Mouse (Mus musculus) thymus, adult 2 months (tissue): ENCODE measurements around the gene Gm20388. TPM values are rescaled to one million over a fixed set of nuclear protein-coding genes. Genes with fewer than 3 reads are reported as not detected.
A peak's percentile ranks its signal among the peaks of the same experiment; 100 is the strongest.

ENCODE experiments used
- DNase-seq: peaks from one replicate; pipeline ENCODE4 v3.0.0; 2021
- H3K27ac ChIP-seq: fragments of 200-500 bp; 2 replicates; pipeline ENCODE4 v1.5.1; 2012; ENCODE audit warnings: low read length, control low read depth; ENCODE audit not compliant: control insufficient read depth, insufficient read depth
- H3K27me3 ChIP-seq: fragments of 200-500 bp; 2 replicates; pipeline ENCODE4 v1.6.1; 2012; ENCODE audit warnings: mild to moderate bottlenecking, low read length, moderate library complexity, mixed read lengths; ENCODE audit not compliant: control insufficient read depth, insufficient read depth
- H3K36me3 ChIP-seq: fragments of 200-500 bp; 2 replicates; pipeline ENCODE4 v1.6.1; 2012; ENCODE audit warnings: mild to moderate bottlenecking, low read length, moderate library complexity; ENCODE audit not compliant: control insufficient read depth, insufficient read depth
- H3K4me1 ChIP-seq: fragments of 200-500 bp; replicated peaks from 2 replicates; pipeline ENCODE4 v1.6.1; 2012; ENCODE audit warnings: low read length; ENCODE audit not compliant: control insufficient read depth, insufficient read depth
- H3K4me3 ChIP-seq: fragments of 200-500 bp; 2 replicates; pipeline ENCODE4 v1.5.1; 2012; ENCODE audit warnings: mild to moderate bottlenecking, low read length, control low read depth, moderate library complexity; ENCODE audit not compliant: control insufficient read depth, insufficient read depth
- CTCF ChIP-seq: fragments of 200-500 bp; IDR thresholded peaks from 2 replicates; pipeline ENCODE4 v1.5.1; 2012; ENCODE audit warnings: mild to moderate bottlenecking, control low read depth, low read length, moderate library complexity, borderline replicate concordance; ENCODE audit not compliant: control insufficient read depth, poor library complexity, insufficient read depth; ENCODE audit errors: extremely low read depth
- POLR2A ChIP-seq: fragments of 200-500 bp; IDR thresholded peaks from 2 replicates; pipeline ENCODE4 v1.6.1; 2012; ENCODE audit warnings: mild to moderate bottlenecking, low read length, control low read depth, moderate library complexity; ENCODE audit not compliant: control insufficient read depth, poor library complexity, insufficient read depth; ENCODE audit errors: extremely low read depth
- WGBS: fragments of 180-500 bp; shearing (Covaris S2); methylation state at CpG from one replicate; pipeline ENCODE4 v1.1.7; 2018; 5-methylcytosine and 5-hydroxymethylcytosine counted together
- polyA plus RNA-seq: library from polyadenylated mRNA; depleted of rRNA; stranded (reverse); fragments of >200 nt; gene quantifications from 2 replicates; pipeline ENCODE4 v1.2.3, GENCODE M21; 2012

Gene Gm20388
- polyA plus RNA-seq, 1 experiment = 103 TPM

- Histone ChIP-seq H3K4me3 (no peak overlapping the region), H3K27ac (no peak overlapping the region), H3K36me3 (peaks cover 27% of the 10 kb centered on the region), H3K4me1 (no peaks in the 10 kb centered on the region), H3K27me3 (no peaks in the 10 kb centered on the region; the same call in 1 of the 2 replicates)
- no peak for TF ChIP-seq CTCF
- TF ChIP-seq POLR2A = no peak
- WGBS = 88% methylated on average over 3 of the region's 3 CpGs
- DNase-seq = no peak
These were observed 3292.9 kb downstream of the Gm20388 start for GRCm38 (mm10) chr8:123203571-123203970.

- Histone ChIP-seq H3K27ac (no peak overlapping the region), H3K4me1 (peaks cover 12% of the 10 kb centered on the region), H3K4me3 (peak overlapping the region; percentile 60), H3K27me3 (no peaks in the 10 kb centered on the region), H3K36me3 (peaks cover 24% of the 10 kb centered on the region)
- TF ChIP-seq POLR2A (no peak), CTCF (no peak)
- DNase-seq = no peak
- 17% methylated on average over 10 of the region's 10 CpGs for WGBS
These were observed 3301.2 kb downstream of the Gm20388 start for GRCm38 (mm10) chr8:123211876-123212275.

DNA sequence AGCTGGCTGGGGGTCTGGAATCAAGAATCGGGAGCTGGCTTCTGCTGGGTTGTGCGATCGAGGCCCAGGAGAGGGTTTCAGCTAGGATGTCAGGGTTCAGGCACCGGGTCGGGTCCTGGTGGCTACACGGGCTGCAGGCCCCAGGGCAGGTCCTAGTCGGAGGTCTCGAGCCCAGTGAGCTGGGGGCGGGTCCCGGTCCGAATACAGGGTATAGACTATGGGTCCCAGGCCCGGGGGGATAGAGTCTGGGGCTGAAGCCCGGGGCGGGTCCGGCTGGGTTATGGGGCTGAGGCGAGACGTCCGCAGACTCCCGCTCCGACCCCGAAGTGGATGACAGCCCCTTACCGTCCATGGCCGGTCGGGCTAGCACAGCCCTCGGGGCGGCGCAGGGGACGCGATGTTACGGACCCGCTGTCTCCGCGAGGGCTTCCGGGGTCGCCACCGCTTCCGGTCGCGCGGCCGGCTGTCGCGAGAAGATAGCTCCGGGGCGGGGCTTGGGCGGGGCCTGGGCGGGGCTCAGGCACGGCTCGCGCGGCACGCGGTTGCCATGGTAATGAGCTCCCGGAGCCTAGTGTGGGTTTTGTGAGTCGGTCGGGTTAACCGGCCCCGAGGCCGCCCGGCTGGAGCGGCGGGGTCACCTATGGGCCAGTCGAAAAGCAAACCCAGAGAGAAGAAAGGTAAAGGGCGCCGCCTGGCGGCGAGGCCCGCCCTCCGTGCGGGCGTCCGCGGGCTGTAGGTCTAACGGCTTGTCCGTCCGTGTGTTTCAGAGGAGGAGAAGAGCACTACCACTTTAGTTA, 3301.9 kb downstream of the Gm20388 start, which contains the start of the genes Chmp1a and Spata33:
Gene Chmp1a, minus strand, starts transcription at position 443 of the 797 bp plus-strand sequence.
Gene Spata33, plus strand, starts transcription at position 512 of the 797 bp plus-strand sequence.
- peaks cover 12% of the 10 kb centered on the region for H3K4me1 ChIP-seq
- H3K27me3 ChIP-seq = no peaks in the 10 kb centered on the region
- H3K36me3 ChIP-seq = peaks cover 18% of the 10 kb centered on the region
- under 1% methylated on average over 76 of the region's 76 CpGs for WGBS
- H3K27ac ChIP-seq = no peak within 1 kb of the TSS
- peak; percentile 81 for DNase-seq
- peak within 1 kb of the TSS; percentile 60 for H3K4me3 ChIP-seq
- TF ChIP-seq POLR2A (peak; percentile 86), CTCF (peak; percentile 83; the same call in 1 of the 2 replicates)

DNA sequence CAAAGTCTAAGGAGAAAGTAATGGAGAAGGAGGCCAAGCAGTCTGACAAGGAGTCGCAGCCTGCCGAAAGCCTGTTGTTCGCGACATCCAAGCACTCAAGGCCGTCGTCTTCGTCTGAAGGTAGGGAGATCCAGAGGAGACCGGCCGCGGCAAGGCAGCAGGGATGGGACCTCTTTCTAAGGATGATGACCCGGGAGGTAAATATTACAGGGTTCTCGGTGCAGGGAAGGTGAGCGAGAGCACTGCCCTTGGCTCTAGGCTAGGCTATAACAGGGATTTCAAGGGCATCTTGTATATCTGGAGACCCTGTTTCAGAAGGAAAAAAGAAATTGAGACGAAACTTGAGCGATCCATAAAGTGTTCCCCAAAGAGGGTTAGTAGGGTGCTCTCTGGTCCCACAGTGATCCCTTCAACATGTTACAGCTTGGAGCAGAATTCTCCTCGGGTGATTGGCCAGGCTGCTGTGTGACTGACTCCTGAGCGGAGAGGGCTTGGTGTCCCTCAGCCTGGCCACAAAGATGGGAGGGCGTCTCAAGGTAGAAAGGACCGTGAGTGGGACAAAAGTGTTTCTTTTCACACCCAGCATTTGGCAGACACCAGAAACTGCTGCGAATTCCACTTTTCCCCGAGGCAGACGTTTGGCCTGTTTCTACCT, 3302.6 kb downstream of the Gm20388 start:
- Histone ChIP-seq H3K4me1 (peaks cover 12% of the 10 kb centered on the region), H3K36me3 (peaks cover 11% of the 10 kb centered on the region), H3K4me3 (peak overlapping the region; percentile 60), H3K27ac (no peak overlapping the region), H3K27me3 (no peaks in the 10 kb centered on the region)
- 29% methylated on average over 22 of the region's 22 CpGs for WGBS
- no peak for TF ChIP-seq POLR2A
- TF ChIP-seq CTCF = no peak
- no peak for DNase-seq

GRCm38 (mm10) chr8:123215430-123215829, 3304.8 kb downstream of the Gm20388 start:
- Histone ChIP-seq H3K4me3 (no peak overlapping the region), H3K4me1 (peaks cover 12% of the 10 kb centered on the region), H3K27me3 (no peaks in the 10 kb centered on the region), H3K36me3 (no peaks in the 10 kb centered on the region), H3K27ac (no peak overlapping the region)
- DNase-seq = no peak
- 87% methylated on average over 3 of the region's 3 CpGs for WGBS
- TF ChIP-seq CTCF (no peak), POLR2A (no peak)

DNA sequence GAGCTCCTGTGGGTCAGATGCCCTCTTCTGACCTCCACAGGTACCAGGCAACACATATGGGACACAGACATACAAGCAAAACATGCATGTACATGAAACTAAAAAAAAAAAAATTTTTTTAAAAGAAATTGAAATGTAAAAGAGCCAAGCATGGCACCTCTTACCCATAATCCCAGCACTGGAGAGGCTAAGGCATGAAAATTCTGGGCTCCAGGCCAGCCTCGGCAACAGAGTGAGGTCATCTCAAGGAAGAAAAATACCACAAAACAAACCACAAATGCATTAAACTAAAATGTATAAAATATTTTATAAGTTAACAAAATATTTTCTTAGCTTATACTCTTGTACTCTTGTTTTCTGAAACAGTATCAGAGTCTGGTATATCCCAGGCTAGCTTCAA, 3310.3 kb downstream of the Gm20388 start:
- no peak for DNase-seq
- 18% methylated on average over 1 of the region's 1 CpGs for WGBS
- H3K27me3 ChIP-seq = no peaks in the 10 kb centered on the region
- H3K36me3 ChIP-seq = no peaks in the 10 kb centered on the region
- H3K27ac ChIP-seq = no peak overlapping the region
- H3K4me3 ChIP-seq = no peak overlapping the region
- peaks cover 7% of the 10 kb centered on the region for H3K4me1 ChIP-seq
- no peak for TF ChIP-seq POLR2A
- no peak for TF ChIP-seq CTCF
